ENCODE assay signal across 16 mouse cellular contexts in the genomic region with DNA sequence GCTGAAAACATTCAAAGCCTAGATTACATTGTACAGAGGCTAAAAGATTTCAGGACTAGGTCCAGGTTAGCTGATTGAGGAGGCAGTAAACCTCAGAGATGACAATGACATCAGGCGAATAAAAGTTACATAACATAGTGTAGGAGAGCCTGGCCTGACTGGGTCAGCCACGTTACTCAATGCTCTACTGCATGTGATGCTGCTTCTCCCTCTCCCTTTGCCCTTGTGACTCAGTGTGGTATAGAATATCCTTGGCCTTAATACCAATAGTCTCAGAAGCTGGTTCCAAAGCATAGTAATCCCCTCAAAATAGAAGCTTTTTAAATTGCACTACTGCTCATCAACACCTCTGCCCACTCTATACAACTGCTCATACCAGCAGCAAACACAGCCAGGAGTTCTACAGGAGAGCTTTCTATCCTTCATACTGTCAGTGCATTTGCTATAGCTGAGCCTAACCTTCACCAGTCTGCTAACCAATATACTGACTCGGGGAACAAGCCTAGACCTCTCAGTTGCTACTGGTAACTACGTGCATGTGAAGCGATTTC. TPM values are rescaled to one million over a fixed set of nuclear protein-coding genes. Genes with fewer than 3 reads are reported as not detected.
DNase-seq lines count a peak whose midpoint lies in the region; ATAC-seq and TF ChIP-seq lines count a peak whose summit lies in the region.
"Had no signal": no experiment of that assay in that cellular context is flagged by ENCODE, and none has a peak within 500 bp of the region (broad histone marks: within the 10 kb centered on the region; RNA-seq: fewer than 3 reads in every experiment).

No protein-coding gene starts in this region.

- H3K4me1 ChIP-seq in liver, embryonic 16.5 days (ENCODE audit: control insufficient read depth, low read depth, low read length): no peaks in the 10 kb centered on the region; the same call in 1 of the 2 replicates
- H3K4me1 ChIP-seq in liver, embryonic 12.5 days: peaks cover 26% of the 10 kb centered on the region
- H3K4me1 ChIP-seq in stomach, postnatal 0 days (replicated peaks; ENCODE audit: control insufficient read depth, insufficient read depth): no peaks in the 10 kb centered on the region

- H3K27me3 ChIP-seq in liver, embryonic 16.5 days (ENCODE audit: control insufficient read depth, insufficient read depth, low read depth, low read length): no peaks in the 10 kb centered on the region
- H3K27me3 ChIP-seq in liver, embryonic 12.5 days (replicated peaks): no peaks in the 10 kb centered on the region
- no peaks in the 10 kb centered on the region for H3K27me3 ChIP-seq in stomach, postnatal 0 days (ENCODE audit: control insufficient read depth, insufficient read depth, low read length)
- H3K27me3 ChIP-seq: liver, embryonic 15.5 days; Patski had no signal

- intact Hi-C loops in gastrocnemius, adult 2 months (cut with DNase I): loop anchor here (1.0 kb wide), 1 partner anchor 36 kb away; no protein-coding TSS in a partner anchor
- intact Hi-C loops in gastrocnemius, postnatal 14 days (cut with DNase I; ENCODE audit: low total_unique reads): no loop called here

- ATAC-seq in liver, embryonic 16.5 days (ENCODE audit: low read depth): peak; percentile 30; the same call in 1 of the 2 replicates
- ATAC-seq in liver, embryonic 12.5 days: no peak
- peak; percentile 66 for ATAC-seq in stomach, postnatal 0 days (ENCODE audit: low FRiP score, low TSS enrichment)
- ATAC-seq: forebrain, postnatal 0 days; hindbrain, embryonic 16.5 days; Patski had no signal

- H3K9ac ChIP-seq in liver, embryonic 16.5 days (ENCODE audit: low read depth, low read length): no peak overlapping the region
- no peak overlapping the region for H3K9ac ChIP-seq in liver, embryonic 12.5 days
- H3K9ac ChIP-seq in stomach, postnatal 0 days (ENCODE audit: low read length): no peak overlapping the region
- H3K9ac ChIP-seq: forebrain, postnatal 0 days; liver, embryonic 15.5 days had no signal

- no peak for TF ChIP-seq EP300 in stomach, postnatal 0 days (optimal IDR thresholded peaks at IDR 0.05)

- 62% methylated on average over 5 of the region's 5 CpGs for WGBS in liver, embryonic 16.5 days (ENCODE audit: insufficient replicate concordance)
- WGBS in liver, embryonic 12.5 days (ENCODE audit: insufficient replicate concordance): 71% methylated on average over 5 of the region's 5 CpGs
- WGBS in stomach, postnatal 0 days: 76% methylated on average over 5 of the region's 5 CpGs

- H3K9me3 ChIP-seq in liver, embryonic 16.5 days (replicated peaks; ENCODE audit: control insufficient read depth, low read length): no peaks in the 10 kb centered on the region
- no peaks in the 10 kb centered on the region for H3K9me3 ChIP-seq in liver, embryonic 12.5 days (replicated peaks)
- H3K9me3 ChIP-seq in stomach, postnatal 0 days (ENCODE audit: control insufficient read depth, low read length): no peaks in the 10 kb centered on the region
- H3K9me3 ChIP-seq: liver, embryonic 15.5 days had no signal

- TF ChIP-seq CTCF in gastrocnemius, adult 2 months (IDR thresholded peaks at IDR 0.05): no peak
- TF ChIP-seq CTCF in stomach, postnatal 0 days (IDR thresholded peaks at IDR 0.05; ENCODE audit: low read depth): no peak

- peak overlapping the region; percentile 37 for H3K4me3 ChIP-seq in gastrocnemius, adult 2 months
- H3K4me3 ChIP-seq in liver, embryonic 16.5 days (ENCODE audit: low read depth, low read length): no peak overlapping the region
- no peak overlapping the region for H3K4me3 ChIP-seq in liver, embryonic 12.5 days
- no peak overlapping the region for H3K4me3 ChIP-seq in stomach, postnatal 0 days (ENCODE audit: low read depth, low read length)
- H3K4me3 ChIP-seq: erythroblast, embryonic 14.5 days; liver, embryonic 15.5 days had no signal

- no peak overlapping the region for H3K4me2 ChIP-seq in liver, embryonic 16.5 days (ENCODE audit: low read depth, low read length)
- no peak overlapping the region for H3K4me2 ChIP-seq in liver, embryonic 12.5 days
- H3K4me2 ChIP-seq in stomach, postnatal 0 days (replicated peaks; ENCODE audit: low read depth): no peak overlapping the region
- H3K4me2 ChIP-seq: liver, embryonic 15.5 days had no signal

- DNase-seq in gastrocnemius, adult 2 months: peak; percentile 61
- no peak for DNase-seq in gastrocnemius, postnatal 14 days
- peak; percentile 46 for DNase-seq in fat pad, adult 2 months (ENCODE audit: extremely low read depth, low read depth, low spot score)
- no peak for DNase-seq in stomach, postnatal 0 days (ENCODE audit: low spot score)
- DNase-seq in Muller cell, postnatal 12 days (ENCODE audit: inconsistent ontology term): no peak
- DNase-seq: cerebellum, adult 11-12 months; forebrain, postnatal 0 days; heart, postnatal 10 days; kidney, adult 9 months; thymus, postnatal 14 days had no signal

- peak overlapping the region; percentile 91 for H3K27ac ChIP-seq in gastrocnemius, adult 2 months
- no peak overlapping the region for H3K27ac ChIP-seq in liver, embryonic 16.5 days (ENCODE audit: low read length)
- H3K27ac ChIP-seq in liver, embryonic 12.5 days: no peak overlapping the region
- peak overlapping the region; percentile 24; the same call in 1 of the 2 replicates for H3K27ac ChIP-seq in stomach, postnatal 0 days (replicated peaks)
- H3K27ac ChIP-seq: liver, embryonic 15.5 days had no signal

- H3K36me3 ChIP-seq in liver, embryonic 16.5 days (ENCODE audit: control insufficient read depth, insufficient read depth): no peaks in the 10 kb centered on the region
- no peaks in the 10 kb centered on the region for H3K36me3 ChIP-seq in liver, embryonic 12.5 days
- H3K36me3 ChIP-seq in stomach, postnatal 0 days (ENCODE audit: control insufficient read depth, insufficient read depth, low read length): no peaks in the 10 kb centered on the region
- H3K36me3 ChIP-seq: liver, embryonic 15.5 days had no signal

RNA-seq across cellular contexts. Expression of gene Plxnd1, which starts 42.6 kb away (rescaled TPM):
- 10 to 100 TPM; 14.7 to 26.7 TPM for total RNA-seq in gastrocnemius, adult 2 months (2021)
- 10 to 100 TPM; 65.6 to 80.3 TPM for total RNA-seq in gastrocnemius, postnatal 14 days (2021)
- 7.3 and 9.7 TPM in 2 replicates for polyA plus RNA-seq in liver, embryonic 16.5 days (2015; fragmentation: Nextera tagmentation; extraction: Ambion mirVana)
- 16.2 TPM in 2 replicates for polyA plus RNA-seq in liver, embryonic 12.5 days (2016; fragmentation: Nextera tagmentation; extraction: Ambion mirVana)
- 9.7 and 10.4 TPM in 2 replicates for polyA plus RNA-seq in stomach, postnatal 0 days (2015; fragmentation: Nextera tagmentation; extraction: Ambion mirVana)

Comparison
In these comparisons a context has a peak if more than half of its experiments do, and no peak if none do; other contexts are left out.
1. DNase-seq: peak in gastrocnemius, adult 2 months (single experiment) and fat pad, adult 2 months (single experiment); none in gastrocnemius, postnatal 14 days (single experiment), stomach, postnatal 0 days (single experiment) and Muller cell, postnatal 12 days (single experiment).
2. H3K27ac ChIP-seq: peak in gastrocnemius, adult 2 months (single experiment) and stomach, postnatal 0 days (single experiment); none in liver, embryonic 16.5 days (single experiment) and liver, embryonic 12.5 days (single experiment).